Mouse (Mus musculus) gastrocnemius, postnatal 10 days (tissue): ENCODE measurements around the gene Tmem199. TPM values are rescaled to one million over a fixed set of nuclear protein-coding genes. Genes with fewer than 3 reads are reported as not detected.

Experiments
- DNase-seq: peaks from one replicate; pipeline ENCODE4 v3.0.0; 2021; ENCODE audit warnings: mixed read lengths
- total RNA-seq, 2 experiments: library from RNA; stranded (reverse); gene quantifications; 2 replicates each; pipeline ENCODE4 v1.2.3; 2021

The Tmem199 gene
- total RNA-seq, 2 experiments from 2014 or later: 14.2 to 16.3 TPM

DNA sequence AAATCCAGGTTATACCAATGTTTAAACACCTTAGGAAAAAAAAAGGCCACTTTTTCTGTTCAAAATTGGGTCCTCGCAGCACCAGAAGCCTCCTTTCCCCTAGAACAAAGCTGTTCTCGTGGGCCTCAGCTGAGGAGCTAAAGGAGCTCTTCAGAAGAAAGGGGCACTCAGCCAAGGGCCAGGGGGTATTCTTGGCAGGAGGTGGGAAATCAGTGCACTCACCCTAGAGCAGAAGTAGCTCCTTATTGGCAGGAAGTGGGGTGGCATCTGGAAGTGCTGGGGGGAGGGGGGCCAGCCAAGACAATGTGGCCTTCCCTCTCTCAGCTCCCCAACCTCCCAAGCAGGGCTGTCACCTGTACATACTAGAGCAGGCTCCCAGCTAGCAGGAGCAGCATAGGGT is 12.9 kb upstream of the Tmem199 start:
- no peak for DNase-seq

- DNase-seq: no peak
Measured at GRCm38 (mm10) chr11:78523241-78523955, 11.4 kb upstream of the Tmem199 start.

DNA sequence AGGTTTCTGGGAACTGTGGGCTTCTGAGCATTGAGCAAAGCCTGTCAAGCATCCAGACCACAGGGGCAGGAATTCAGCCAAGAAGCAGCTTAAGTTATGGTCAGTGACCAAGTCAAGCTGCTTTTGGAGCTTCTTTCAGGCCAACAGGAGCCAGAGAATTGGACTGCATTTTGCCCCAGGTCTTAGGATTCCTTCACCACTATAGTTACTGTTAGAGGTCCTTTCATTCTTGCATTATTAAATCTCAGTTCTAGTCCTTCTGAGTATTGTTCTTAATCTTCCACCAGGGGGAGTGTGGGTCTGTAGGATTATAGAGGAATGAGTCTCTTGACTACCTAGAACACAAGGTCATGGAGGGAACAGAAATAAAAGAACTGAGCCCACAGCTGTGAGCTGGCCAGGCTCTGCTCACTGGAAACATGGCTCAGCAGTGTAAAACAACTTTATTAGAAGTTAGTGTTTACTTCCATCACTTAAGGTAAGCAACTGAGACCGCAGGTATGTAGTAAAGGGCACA is 10.6 kb upstream of the Tmem199 start:
- no peak for DNase-seq

GRCm38 (mm10) chr11:78521880-78522279 is 9.9 kb upstream of the Tmem199 start:
- DNase-seq: no peak

GRCm38 (mm10) chr11:78518931-78519330 is 7.0 kb upstream of the Tmem199 start:
- DNase-seq: no peak

DNA sequence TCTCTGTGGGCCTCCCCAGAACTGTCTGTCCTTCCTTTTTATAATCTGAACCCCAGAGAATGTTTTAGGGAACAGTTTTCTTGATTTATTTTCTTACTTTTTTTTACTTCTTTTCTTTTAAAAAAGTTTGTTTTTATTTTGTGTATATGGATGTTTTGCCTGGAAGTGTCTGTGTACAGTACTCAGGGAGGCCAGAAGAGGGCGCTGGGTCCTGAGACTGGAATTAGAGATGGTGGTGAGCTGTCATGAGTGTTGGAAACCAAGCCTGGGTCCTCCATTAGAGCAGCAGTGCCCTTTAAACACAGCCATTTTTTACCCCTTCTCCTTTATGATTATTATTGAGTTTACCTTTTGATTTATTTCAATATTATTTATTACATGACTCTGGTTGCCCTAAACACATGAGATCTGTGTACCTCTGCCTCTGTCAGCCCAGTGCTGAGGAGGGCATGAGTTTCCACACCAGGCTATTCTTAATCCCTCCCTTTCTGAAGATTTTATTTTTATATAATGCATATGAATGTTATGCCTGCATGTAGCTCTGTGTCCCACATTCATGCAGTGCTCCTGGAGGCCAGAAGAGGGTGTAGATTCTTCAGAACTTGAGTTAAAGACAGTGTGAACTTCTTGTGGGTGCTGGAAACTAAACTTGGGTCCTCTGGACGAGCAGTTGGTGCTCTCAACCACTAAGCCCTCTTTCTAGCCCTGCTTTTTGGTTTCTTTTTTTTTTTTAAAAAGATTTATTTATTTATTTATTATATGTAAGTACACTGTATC is 3.8 kb upstream of the Tmem199 start:
- DNase-seq: no peak

DNA sequence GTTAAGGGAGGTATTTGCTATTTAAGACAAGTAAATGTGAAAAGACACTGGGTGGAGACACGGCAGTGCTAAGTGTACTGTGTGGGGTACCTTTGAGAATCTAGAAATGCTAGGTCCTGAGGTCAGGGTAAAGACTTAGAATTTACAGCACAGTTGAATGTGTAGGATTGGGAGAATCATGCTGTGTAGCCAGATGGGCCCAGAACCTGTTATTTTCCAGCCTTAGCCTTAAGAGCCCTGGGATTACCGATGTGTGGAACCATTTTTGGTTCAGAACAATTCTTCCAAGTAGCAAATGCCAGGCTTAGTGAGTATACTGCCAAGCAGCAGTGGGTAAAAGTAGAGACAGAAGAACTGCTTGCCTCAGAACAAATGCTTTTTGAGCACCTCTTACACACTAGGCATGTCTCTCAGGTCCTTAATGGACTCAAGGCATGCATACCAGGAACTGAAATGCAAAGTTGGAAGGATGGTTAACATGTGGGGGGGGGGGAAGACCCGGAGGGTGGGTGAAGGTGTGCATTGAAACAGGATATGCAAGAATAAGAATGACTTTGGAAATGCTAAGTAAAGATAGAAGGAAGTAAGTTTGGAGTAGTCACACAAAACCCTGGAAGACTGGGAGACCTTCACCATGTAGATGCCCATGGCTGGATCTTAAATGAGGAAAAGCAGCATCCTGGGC is 1.3 kb upstream of the Tmem199 start:
- no peak for DNase-seq

GRCm38 (mm10) chr11:78509148-78509547 is 2.8 kb downstream of the Tmem199 start:
- DNase-seq: no peak

DNA sequence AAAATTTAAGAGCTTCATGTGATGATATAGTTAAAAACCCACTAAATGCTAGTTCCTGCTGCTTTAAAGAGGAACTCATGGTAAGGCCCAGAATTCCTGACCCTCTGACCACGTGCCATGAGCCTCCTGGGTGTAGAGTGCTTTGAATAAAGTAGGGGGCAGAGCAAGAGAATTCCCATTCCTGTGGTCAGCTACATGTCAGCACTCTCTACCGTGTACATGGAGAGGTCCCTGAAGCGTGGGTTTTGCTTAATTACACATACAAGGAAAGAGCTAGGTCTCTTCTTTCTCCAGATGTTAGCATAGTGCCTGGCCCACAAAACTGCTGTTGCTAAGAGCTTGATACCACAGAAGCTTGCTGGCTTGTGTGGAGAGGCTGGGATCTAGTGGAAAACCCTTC is 6.5 kb downstream of the Tmem199 start:
- no peak for DNase-seq

- no peak for DNase-seq
Measured at GRCm38 (mm10) chr11:78502909-78503650, 8.9 kb downstream of the Tmem199 start, which contains the start of gene Sebox. Gene Sebox (plus strand): TSS chr11:78503447.

DNA sequence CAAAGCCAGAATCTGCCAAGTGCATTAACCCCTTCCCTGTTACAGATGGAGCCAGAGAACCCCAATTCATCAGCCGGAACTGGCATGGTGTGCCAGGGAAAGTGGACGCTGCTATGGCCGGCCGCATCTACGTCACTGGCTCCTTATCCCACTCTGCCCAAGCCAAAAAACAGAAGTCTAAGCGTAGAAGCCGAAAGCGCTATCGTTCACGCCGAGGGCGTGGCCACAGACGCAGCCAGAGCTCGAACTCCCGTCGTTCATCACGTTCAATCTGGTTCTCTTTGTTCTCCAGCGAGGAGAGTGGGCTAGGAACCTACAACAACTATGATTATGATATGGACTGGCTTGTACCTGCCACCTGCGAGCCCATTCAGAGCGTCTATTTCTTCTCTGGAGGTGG is 10.4 kb downstream of the Tmem199 start:
- DNase-seq: no peak

DNA sequence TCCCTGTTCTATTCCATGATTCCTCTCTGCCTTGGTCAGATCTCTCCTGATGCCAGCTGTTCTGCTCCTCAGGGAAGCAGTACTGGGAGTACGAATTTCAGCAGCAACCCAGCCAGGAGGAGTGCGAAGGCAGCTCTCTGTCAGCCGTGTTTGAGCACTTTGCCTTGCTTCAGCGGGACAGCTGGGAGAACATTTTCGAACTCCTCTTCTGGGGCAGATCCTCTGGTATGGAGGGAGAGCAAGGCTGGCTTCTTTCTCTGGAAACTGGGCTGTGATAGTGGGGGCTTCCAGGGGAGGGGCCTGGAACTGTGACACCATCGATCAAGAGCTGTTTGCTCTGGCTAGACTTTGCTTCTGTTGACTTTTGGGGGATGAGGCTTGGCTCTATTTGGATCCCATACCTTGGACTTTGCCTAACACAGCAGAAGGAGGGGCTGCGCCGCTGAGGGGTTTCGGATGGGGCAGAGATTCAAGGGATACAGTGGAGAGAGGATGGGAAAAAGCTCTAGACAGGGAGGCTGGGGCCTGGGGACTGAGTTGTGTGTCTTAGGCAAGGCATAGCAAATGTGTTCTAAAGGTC is 11.3 kb downstream of the Tmem199 start:
- no peak for DNase-seq

GRCm38 (mm10) chr11:78499543-78499942 is 12.4 kb downstream of the Tmem199 start:
- DNase-seq: no peak

DNA sequence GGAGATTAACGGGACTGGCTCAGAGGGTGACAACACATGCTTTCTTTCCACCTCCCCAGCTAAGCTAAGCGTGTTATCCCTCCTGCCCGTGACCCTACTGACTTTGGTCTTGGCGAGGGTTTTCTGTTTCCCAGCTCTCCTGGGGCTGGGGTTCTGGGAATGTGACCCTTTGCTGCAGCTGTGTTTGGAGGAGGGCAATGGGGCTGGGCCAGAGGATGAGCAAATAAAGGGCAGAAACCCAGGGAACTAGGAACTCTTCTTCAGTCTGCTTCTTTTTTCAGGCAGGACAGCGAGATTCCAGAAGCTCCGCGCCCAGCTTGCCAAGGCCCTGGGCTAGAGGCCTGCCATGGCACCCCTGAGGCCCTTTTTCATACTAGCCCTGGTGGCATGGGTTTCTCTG is 13.0 kb downstream of the Tmem199 start, which contains the start of gene Vtn:
Vtn (plus strand) TSS at position 88 of the 400 bp plus-strand sequence.
- peak; percentile 35 for DNase-seq

DNA sequence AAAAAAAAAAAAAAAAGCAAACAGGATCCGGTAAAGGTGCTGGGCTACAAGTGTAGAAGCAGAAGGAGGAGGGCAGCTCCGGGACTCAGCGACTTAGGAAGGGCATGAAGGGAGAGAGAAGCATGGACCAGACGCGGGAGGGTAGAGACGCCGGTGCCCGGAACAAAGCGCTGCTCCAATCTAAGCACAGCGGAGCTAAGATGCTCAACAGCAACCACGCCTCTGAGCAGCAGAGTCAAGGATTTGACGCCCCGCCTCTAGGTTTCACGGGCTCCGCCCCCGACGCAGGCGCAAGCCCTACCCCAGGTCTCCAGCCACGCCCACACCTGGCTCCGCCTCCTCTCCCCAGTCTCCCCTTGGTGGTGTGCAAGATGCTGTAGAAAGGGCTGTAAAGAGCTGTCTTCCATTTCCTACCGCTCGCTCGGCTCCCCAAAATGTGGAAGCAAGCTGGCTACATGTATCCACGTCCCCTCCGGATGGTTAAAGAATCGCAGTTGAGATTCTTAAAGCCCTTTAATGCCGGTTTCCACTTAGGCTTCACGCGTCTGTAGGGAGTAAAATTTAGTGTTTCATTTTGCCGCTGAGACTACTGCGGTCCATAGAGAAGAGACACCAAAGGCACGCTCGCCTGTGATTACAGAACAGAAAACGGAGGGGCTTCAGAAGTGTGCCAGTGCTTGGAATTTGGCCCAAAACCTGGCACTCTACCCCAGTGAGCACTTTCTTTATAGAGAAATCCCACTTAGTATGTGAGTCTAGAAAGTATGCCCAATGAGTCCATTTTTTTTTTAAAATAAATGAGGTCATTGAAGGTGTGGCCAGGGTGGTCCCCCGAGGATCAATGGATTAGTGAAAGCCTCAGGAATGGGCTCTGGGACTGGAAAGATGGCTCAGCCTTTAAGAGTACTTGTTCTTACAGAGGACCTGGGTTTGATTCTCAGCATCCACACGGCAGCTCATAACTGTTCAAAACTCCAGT is 14.1 kb downstream of the Tmem199 start, which contains the start of gene Sarm1:
Sarm1 (minus strand) TSS at position 211 of the 979 bp plus-strand sequence.
- peak; percentile 88 for DNase-seq

DNA sequence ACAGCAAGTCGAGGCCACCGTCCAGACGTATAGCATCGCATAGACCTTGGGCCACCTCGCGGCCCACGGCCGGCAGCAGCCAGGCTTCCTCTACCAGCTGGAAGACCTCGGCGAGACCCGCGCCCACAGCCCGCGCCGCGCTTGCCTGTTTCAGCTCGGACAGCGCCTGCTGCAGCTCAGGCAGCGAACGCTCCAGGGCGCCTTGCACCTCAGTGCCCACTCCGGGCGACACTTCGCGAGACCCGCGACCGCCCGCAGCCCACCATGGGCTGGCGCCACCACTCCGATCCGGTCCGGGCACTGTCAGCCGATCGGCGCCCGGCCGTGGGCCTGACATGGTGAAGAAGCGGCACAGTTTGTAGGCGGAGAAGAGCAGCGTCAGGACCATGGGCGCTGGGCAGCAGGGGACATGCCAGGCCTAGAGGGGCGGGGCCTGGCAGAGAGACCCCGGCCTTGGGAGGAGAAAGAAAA is 14.9 kb downstream of the Tmem199 start:
- DNase-seq: peak; percentile 39

- peak; percentile 25 for DNase-seq
Measured at GRCm38 (mm10) chr11:78495904-78496303, 16.1 kb downstream of the Tmem199 start.

DNA sequence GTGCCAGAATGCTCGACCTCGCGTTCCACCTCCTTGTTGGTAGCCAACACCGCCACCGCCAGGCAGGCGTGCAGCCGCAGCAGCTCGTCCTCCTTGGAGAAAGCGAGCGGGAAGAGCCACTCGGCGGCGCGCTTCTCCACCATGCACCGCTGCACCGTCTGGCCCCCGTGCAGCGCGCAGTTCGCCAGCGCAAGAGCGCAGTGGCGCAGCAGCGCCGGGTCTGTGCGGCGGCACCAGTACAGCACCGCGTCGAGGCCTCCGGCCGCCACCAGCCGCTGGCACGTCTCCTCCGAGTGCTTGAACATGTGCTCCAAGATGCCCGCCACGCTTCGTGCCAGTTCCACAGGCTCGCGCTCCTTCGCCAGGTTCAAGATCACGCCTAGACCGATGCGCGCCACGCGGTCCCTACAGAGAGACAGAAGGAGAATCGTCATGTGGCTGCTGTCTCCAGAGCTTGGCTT is 21.2 kb downstream of the Tmem199 start:
- DNase-seq: no peak

DNA sequence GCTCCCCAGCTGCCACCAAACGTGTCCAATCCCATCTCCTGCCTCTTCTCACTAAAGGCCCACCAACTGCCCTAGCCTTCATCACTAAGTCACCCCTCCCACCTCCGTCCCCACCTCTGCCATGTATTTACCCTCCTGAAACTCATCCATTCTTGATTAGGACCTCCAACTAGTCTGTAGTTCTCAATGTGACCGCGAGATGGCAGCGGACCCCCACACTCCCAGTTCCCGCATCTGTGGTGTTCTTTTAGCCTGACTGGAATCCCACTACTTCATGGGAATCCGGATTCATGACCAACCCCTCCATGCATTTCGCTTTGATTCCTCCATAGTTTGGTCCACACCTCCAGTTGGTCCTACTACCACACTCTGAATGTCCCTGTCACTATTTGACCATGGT is 23.8 kb downstream of the Tmem199 start:
- peak; percentile 74 for DNase-seq

GRCm38 (mm10) chr11:78483639-78484038 is 28.3 kb downstream of the Tmem199 start:
- no peak for DNase-seq
